Mouse (Mus musculus) adrenal gland, postnatal 10 days (tissue): ENCODE results near the gene Abr. TPM values are rescaled to one million over a fixed set of nuclear protein-coding genes. Genes with fewer than 3 reads are reported as not detected.

ENCODE experiments used
- DNase-seq: peaks from one replicate; pipeline ENCODE4 v3.0.0; 2021; ENCODE audit warnings: mixed read lengths
- long read RNA-seq, 2 experiments: library from polyadenylated mRNA; stranded (forward); transcript quantifications; one replicate each; pipeline ENCODE4 v2.0.0; 2021
- total RNA-seq, 2 experiments: library from RNA; stranded (reverse); gene quantifications; 2 replicates each; pipeline ENCODE4 v1.2.3; 2021

Abr gene
- total RNA-seq, result 10 to 100 TPM; 35.4 to 44.2 TPM
- long read RNA-seq, experiment 1, partial matches to known transcripts, result 3 of 25 reads
- long read RNA-seq, experiment 1, other reads (novel, unspliced or antisense), result 22 of 25 reads
- long read RNA-seq, experiment 2, full-length matches to known transcripts, result 8 of 15 reads
- long read RNA-seq, experiment 2, partial matches to known transcripts, result 0 of 15 reads
- long read RNA-seq, experiment 2, other reads (novel, unspliced or antisense), result 7 of 15 reads

DNA sequence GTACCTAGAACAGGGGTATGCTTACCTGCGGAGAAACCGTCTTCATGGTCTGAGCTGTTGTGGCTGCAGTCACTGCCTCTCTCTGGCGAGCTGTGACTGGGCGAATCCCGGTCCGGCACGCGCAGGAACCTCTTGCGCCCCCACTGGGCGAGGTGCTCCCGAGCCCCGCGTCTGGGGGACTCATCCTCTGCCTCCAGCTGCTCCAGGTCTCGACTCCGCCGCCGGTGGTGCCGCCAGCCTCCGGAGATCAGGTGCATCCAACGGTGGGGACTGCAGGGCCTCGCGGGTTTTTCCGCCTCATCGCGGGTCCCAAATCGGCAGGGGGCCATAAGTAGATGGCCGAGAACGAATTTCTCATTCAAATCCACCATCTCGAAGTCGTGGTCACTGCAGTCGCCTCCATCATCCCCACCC lies at the start of gene Abr:
Gene Abr (minus strand): TSS at position 163 of the 414 bp plus-strand sequence.
- DNase-seq, result peak; percentile 72

DNA sequence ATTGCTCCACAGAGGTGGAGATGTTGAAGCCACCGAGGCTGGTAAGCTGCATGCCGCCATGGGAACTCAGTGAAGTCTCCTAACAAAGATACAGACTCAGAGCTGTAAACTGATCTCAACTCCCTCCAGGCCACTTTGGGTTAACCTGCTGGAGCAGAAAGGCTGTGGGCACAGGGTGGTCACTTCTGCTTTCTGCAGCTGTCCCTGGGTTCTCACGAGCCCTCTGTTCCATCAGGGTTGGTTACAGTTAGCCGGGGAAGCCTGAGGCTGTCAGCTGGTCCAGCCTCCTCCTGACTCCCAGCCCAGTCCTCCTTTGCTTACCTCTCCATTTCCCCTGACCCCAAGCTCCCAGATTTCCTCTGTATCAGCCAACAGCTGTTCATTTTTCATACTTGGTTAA lies 45.7 kb upstream of the Abr start:
- DNase-seq, result no peak

DNA sequence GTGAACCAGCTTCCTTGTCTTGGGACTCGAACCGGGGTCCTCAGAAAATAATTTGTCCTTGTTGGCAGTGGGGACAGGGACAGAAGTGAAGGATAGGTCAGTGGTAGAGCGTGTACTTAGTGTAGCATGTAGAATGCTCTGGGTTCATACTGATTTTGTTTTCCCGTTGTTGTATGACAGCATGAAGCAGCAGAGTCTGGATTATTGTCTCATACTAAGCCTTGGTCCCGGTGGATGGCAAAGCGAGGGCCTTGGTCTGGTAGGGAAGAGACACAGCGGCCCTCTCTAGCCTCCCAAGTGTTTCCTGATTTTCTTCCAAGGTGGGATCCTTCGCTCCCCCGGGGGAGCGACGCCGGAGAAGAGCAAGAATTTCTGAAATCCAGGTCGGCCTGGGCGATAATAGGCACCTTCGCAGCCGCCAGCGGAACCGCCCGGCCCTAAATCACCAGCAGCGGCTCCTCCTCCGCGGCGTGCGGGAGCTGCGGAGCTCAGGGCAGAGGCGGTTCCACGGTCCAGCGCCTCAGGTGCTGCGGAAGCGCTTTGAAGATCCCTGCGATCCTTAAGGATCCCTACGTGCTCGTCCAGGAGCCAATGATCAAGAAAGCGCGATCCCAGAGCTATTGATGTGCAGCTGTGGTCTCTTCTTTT lies 44.0 kb upstream of the Abr start:
- DNase-seq, result no peak

GRCm38 (mm10) chr11:76661790-76662468 lies 39.8 kb upstream of the Abr start:
- DNase-seq, result no peak

DNA sequence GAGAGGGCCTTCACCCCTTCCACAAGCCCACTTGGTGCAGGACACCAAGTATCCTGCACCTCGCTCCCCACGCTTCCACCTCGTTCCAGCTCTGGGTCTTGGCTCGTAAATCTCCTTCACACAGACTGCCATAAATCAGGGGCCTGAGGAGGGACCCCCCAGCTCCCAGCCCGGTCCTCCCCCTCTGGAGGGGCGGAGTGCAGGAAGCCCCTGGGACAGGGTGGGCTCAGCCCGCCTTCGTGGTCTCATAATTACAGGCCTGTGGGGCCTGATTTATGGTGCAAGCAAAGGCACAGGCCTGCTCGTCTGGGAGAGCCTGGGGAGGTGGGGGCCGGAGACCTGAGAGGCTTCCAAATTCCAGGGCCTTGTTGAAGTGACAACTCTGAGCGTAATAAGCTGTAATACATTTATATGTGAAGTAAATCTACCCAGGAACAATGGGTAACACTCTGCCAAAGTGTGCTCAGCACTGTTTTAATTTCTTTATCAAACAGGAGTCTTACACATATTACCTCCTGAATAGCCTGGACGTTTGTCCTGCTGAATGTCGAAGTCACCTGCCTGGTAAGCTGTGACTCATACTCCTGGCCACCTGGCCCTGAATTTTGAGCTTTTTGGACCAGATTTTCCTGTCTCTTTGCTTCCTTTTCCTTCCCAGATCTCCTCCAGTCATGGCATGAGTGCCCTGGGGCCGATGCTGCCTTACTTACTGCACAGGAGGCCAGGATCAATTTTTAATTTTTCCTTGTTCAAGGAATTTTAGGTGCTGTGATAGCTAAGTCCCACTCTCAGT lies 37.2 kb upstream of the Abr start:
- no peak for DNase-seq

- no peak for DNase-seq
Observed at GRCm38 (mm10) chr11:76657450-76657970, 35.4 kb upstream of the Abr start.

DNA sequence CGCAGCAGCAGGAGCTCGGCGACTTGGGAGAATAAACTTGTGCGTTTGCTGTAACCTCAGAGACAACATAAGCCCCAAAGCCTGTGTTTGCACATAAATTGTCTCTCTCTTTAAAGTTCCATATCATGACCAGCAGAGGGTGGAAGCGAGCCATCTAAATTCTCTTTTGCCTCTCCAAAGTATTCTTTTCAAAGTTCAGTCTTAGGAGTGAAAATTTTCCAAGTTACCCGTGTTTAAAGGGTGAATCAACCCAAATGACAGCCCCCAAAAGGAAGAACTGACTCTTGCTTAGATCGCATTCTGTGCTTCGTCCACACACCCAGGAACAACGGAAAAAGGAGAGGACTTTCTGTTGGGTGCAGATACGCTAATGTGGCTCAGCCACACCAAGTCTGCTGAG lies 33.0 kb upstream of the Abr start:
- peak; percentile 68 for DNase-seq

DNA sequence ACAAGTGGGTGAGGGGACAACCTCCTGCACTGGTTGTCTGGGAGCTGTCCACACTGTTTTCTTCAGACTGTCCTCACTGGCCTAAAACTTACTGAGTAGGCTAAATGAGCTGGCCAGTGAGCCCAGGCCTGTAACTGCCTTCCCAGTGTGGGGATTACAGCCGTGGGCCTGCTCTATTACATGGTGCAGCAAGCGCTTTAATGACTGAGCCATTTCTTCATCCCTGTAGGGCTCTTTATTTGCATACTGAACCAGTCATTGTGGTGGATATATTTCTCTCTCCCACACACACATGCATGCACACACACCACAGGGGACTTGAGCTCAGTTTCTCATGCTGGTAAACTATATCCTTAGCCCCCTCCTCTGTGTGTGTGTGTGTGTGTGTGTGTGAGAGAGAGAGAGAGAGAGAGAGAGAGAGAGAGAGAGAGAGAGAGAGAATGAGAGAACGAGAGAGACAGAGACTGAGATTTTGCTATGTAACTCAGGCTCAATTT lies 30.8 kb upstream of the Abr start:
- DNase-seq, result no peak

- no peak for DNase-seq
Observed at GRCm38 (mm10) chr11:76650862-76651560, 28.9 kb upstream of the Abr start.

DNA sequence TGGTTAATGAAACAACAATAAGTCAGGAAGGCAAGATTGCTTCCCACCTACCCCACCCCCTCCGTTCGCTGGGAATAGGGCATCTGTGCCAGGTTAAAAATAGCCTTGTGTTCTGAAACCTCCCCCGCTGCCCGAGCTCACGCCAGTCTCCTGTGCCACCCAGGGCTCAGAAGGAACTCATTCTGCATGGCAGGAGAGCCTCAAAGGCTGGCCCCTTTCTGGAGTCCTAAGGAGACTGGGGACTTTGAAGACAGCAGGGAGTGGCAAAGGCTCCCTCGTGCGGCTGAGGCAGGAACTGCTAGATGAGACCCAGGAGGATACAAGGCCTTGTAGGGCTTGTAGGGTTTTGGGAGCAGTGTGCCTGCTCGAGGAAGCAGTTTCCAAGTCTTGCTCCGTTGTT lies 25.4 kb upstream of the Abr start:
- peak; percentile 85 for DNase-seq

- no peak for DNase-seq
Observed at GRCm38 (mm10) chr11:76647062-76647461, 24.9 kb upstream of the Abr start.

- DNase-seq, result peak; percentile 95
Observed at GRCm38 (mm10) chr11:76645955-76646354, 23.8 kb upstream of the Abr start.

- DNase-seq, result no peak
Observed at GRCm38 (mm10) chr11:76645036-76645435, 22.9 kb upstream of the Abr start.

GRCm38 (mm10) chr11:76644257-76644656 lies 22.1 kb upstream of the Abr start:
- DNase-seq, result no peak

DNA sequence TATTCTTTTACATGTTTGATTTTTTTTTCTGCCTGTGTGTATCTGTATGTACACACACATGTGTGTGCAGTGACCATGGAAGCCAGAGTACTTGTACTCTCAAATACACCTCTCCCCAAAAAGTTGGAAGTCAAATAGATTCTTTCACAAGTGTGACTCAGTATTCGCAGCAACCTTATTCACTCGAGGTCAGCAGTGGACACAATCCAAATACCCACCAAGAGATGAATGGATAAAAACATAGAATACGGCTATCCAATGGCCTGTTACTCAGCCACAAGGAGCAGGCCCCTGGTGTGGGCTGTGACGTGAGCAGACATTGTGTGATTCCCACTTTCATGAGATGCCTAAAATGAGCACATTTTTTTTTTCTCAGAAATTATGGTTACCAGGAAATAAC lies 18.1 kb upstream of the Abr start:
- DNase-seq, result peak; percentile 18

DNA sequence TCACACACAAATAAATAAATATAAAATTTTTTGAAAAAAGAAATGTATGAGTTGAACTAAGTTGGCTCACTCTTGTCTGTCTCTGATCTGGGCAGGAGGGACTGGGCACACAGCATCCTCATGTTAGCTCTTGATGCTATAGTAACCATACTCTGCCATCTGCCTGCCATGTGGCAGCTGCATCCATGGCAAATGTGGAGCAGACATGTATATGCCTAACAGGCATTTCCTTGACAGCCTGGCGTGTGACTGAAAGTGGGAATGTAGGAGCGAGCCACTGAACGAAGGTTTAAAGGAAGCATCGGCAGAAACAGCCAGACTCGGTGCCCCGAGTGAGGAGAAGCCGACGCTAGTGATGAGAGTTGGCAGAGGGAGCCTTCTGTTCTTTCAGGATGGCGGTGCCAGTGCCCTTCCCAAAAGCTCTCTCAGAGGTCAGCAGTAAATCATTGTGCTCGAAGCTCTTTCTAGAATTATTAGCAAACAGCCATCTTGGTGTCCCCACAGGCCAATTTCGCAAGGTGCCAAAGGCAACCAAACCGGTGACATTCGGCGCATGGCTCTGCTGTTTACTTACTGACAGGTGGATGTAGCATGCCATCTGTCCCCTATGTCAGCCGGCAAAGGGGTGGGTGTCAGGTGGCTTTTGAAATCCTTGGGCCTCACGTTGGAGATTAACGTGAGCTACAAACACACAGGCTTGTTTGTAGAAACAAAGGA lies 17.3 kb upstream of the Abr start:
- peak; percentile 8 for DNase-seq

DNA sequence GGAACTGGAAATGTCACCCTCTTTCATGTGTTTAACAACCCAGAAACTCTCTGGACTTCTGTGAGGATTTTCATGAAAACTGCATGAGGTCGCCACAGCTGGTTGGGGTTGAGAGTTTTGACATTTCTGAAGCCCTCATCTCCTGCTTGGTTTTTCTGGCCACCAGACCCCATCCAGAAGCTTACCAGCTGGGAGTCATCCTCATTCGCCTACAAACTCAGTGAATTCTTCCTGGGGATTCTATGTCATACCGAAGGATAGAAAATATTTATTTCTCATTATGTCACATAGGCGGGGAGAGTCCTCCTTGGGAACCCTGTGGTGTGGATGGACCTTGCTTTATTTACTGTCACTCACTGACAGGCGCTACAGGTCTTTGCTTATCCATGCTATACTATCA lies 8.4 kb upstream of the Abr start:
- no peak for DNase-seq

DNA sequence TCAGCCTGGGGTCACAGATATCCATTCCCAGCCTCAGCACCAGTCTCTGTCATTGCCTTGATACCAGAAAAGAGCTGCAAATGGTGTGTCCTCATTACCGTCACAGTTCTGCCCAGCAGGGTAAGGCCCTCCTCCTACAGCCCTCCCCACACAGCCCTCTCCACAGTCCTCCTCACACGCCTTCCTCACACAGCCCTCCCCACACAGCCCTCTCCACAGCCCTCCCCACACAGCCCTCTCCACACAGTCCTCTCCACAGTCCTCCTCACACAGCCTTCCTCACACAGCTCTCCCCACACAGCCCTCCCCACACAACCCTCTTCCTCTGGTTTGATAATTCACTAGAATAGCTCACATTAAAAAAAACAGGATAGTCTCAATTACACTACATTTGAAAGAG lies 7.9 kb upstream of the Abr start:
- no peak for DNase-seq

GRCm38 (mm10) chr11:76628613-76629012 lies 6.5 kb upstream of the Abr start:
- DNase-seq, result no peak

DNA sequence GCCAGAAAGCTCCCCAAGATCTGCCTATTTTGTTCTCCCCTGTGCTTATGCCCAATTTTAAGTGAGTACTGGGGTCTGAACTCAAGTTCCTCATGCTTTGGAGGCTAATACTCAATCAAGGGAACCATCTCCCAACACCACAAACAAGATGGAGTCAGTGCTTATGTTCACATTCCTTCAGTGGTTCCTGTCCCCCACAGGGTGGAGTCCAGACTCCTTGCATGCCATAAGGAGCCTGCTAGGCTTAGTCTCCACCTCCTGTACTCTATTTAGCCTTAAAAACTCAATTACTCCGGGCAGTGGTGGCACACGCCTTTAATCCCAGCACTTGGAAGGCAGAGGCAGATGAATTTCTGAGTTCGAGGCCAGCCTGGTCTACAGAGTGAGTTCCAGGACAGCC lies 2.8 kb upstream of the Abr start:
- no peak for DNase-seq

DNA sequence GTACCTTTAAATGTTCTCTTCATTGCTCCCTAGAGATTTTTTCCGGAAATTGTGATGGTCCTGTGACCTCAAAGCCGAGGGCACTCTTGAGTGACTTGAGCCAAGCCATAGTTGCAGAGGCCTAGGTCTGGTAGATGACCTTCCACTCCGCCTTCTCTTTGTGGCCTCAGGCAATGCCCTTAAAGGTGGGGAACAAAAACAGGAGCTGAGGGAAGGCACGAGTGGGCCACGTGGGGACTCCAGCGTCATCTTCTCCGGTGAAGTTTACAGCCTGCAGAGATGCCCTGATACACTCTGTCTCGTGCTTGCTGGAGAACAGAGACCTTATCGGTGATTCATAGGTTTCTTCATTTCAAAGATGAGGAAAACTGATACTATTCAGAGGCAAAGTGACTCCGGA lies 2.0 kb upstream of the Abr start:
- no peak for DNase-seq
